Mouse (Mus musculus): ENCODE data around the gene C5ar1.

GRCm38 (mm10) chr7:16201136-16201535 lies 58.2 kb downstream of the C5ar1 start:
- no peak for TF ChIP-seq TAL1 (IDR thresholded peaks at IDR 0.05; ENCODE audit: low read length)
- TF ChIP-seq GATA1 (IDR thresholded peaks at IDR 0.05; ENCODE audit: low read length), result no peak

All from erythroblast, embryonic 14.5 days (primary cell).